Mouse (Mus musculus): ENCODE data around the gene 4930568D16Rik.

- TF ChIP-seq CTCF (IDR thresholded peaks at IDR 0.05; ENCODE audit: low read depth, low read length) (no peak), POLR2A (IDR thresholded peaks at IDR 0.05; ENCODE audit: extremely low read depth, insufficient read depth, low read length) (no peak)
These were observed 41.6 kb downstream of the 4930568D16Rik start for GRCm38 (mm10) chr2:35325930-35326329.
